Mouse (Mus musculus) liver (tissue): ENCODE measurements around the gene Kif1bp.
"Not testable (repeated sequence)": the region's sequence is repeated elsewhere in the genome, so short reads cannot be mapped to it uniquely, and the experiment has no call there.

Experiments
- DNase-seq: peaks from one replicate; pipeline ENCODE4 v3.0.0-alpha.2; 2020; ENCODE audit warnings: mixed read lengths

The Kif1bp gene

GRCm38 (mm10) chr10:62508459-62508858 is 69.8 kb downstream of the Kif1bp start:
- no peak for DNase-seq

- DNase-seq: peak; percentile 58
Measured at GRCm38 (mm10) chr10:62507591-62508308, 70.5 kb downstream of the Kif1bp start.

- DNase-seq: no peak
Measured at GRCm38 (mm10) chr10:62507071-62507470, 71.2 kb downstream of the Kif1bp start.

- DNase-seq: peak; percentile 41
Measured at GRCm38 (mm10) chr10:62506019-62506556, 72.2 kb downstream of the Kif1bp start.

- DNase-seq: no peak
Measured at GRCm38 (mm10) chr10:62505224-62505983, 72.9 kb downstream of the Kif1bp start.

GRCm38 (mm10) chr10:62503836-62504628 is 74.2 kb downstream of the Kif1bp start:
- DNase-seq: no peak

- no peak for DNase-seq
Measured at GRCm38 (mm10) chr10:62503353-62503752, 74.9 kb downstream of the Kif1bp start.

- DNase-seq: no peak
Measured at GRCm38 (mm10) chr10:62501951-62502350, 76.3 kb downstream of the Kif1bp start.

- DNase-seq: no peak
Measured at GRCm38 (mm10) chr10:62500916-62501615, 77.2 kb downstream of the Kif1bp start.

- peak; percentile 61 for DNase-seq
Measured at GRCm38 (mm10) chr10:62500088-62500915, 78.0 kb downstream of the Kif1bp start.

- not testable (repeated sequence) for DNase-seq
Measured at GRCm38 (mm10) chr10:62491681-62492080, 86.6 kb downstream of the Kif1bp start.
